Mouse (Mus musculus): ENCODE results near the gene Spindoc. TPM values are rescaled to one million over a fixed set of nuclear protein-coding genes. Genes with fewer than 3 reads are reported as not detected.

Spindoc gene
- 10 to 100 TPM; 25.2 to 29.4 TPM for total RNA-seq (2023)

DNA sequence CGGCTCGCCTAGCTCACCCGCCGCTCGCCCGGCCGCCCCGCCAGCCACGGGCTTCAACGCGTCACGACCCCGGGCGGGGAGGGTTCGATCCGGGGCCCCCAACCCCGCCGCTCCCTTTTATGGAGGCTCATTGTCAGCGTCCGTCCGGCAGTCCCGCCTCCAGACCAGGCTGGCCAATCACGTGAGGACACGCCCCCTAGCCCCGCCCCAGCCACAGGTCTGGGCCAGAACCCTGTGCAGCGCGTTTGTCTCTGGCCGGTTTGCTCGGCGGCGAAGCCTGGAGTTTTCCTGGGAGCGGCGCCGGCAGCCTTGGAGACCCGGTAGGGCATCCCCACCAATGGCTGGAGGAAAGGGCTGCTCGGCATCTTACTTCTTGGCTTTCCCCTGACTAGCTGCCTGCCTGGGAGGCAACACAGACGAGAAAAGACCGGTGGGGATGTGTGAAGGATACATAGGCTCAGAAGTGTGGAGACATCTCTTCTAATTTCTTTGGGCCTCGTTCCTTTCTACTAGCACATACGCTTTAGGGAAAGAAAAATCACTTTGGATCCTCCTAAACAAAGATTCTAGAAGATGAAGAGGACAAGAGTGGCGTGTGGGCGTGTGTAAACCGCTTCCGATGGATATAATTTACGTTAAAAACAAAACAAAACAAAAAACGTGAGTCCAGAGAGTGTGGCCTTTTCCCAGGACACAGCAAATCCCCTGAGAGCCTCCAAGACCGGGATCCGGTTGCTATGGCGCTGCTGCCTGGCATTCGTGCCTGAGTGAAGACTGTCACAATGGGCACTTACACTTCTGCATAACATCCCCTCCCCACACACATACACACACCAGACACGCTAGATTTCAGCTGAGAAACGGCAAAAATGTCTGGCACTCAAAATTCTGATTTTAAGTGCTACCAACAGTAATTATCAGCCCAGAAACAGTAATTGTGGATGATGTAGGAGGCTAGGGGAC, at the start of gene Spindoc:
Gene Spindoc (minus strand): TSS at position 92 of the 963 bp plus-strand sequence.

DNA sequence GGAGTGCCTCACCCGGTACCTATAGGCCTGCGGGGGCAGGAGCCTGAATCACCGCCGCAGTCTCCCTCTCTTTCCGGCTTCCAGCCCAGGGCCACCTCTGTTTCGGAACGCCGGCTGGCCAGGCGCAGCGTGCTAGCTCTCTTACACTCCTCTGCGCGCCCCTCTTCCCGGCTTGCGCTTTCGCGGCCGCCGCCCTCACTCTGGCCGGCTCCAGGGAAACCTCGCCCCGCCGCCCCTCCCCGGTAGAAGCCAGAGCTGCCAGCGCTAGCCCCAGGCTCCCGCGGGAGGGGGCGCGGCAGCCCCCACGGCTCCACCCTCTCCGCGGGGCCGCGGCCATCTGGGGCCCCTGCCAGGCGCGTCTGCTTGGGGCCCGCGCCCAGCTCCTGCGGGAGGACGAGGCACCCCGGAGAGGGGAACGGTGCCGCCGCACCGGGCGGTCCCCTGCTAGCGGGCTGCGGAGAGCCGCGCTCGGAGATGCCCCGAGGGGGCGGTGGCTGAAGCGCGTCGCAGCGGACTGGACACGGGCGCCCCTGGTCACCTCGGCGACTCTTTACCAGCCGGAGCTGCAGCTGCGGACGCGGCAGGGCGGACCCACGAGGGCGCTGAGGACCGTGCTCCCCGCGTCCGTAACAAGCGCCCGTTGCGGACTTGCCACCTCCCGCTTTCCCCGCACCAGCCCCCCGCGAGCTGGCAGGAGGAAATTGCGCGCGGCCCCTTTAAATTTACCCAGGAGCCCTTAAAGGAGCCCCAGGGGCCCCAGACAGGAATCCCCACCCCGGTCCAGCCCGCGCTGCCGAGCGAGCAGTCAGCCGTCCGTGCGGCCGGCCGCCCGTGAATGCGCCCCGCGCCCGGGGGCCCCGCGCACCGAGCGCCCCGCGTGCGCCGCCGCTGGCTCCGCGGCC, 34.3 kb upstream of the Spindoc start, which contains the start of gene 2700081O15Rik:
Gene 2700081O15Rik (plus strand): TSS at position 792 of the 902 bp plus-strand sequence.

DNA sequence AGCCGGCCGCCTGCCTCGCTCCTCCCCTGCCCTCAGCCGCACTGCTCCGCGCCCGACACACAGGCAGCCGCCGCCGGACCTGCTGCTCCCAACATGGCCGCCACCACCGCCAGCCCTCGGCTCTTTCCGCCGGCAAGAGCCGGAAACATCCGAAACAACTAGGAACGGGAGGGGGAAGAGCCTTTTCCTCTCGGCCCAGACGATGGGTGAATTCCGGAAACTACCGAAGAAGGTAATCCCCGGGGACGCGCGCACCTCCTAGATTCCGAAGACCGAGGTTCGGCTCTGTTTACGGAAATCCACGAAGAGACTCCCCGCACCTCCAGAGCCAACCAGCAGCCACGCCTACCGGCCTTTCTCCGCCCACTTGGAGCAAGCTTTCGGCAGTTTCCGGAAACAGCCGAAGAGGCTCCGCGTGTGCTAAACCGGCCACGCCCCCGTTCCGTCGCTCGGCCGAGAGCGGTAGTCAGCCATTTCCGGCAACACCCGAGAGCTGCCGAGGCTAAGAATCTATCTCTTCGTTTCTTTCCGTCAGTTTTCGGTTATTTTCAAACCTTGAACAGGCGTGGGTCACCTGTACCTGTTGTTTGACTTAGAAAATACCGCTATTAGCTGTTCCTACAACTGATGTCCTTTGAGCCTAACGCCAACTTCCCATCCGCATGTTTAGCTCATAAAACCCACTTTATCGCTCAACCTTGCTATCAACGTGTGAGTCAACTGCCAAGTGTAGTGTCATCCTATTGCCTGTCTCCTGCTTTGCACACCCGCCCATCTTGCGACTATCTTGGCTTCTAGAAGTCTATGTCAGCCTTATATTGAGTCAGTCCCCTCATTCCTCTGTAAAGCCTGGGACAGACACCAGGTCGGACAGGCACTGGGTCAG, 41.0 kb downstream of the Spindoc start, which contains the start of gene Mark2:
Gene Mark2 (minus strand): TSS at position 349 of the 886 bp plus-strand sequence.

Other genes with a start within 250 kb of the Spindoc start
- 100 to 1,000 TPM; 117 to 119 TPM for gene Otub1, start 176.7 kb downstream of the Spindoc start, total RNA-seq (2023)
- 100 to 1,000 TPM; 263 to 296 TPM for gene Cox8a, start 165.4 kb downstream of the Spindoc start, total RNA-seq (2023)
- gene Naa40, start 141.8 kb downstream of the Spindoc start, total RNA-seq (2023), result 10 to 100 TPM; 39.2 to 43.8 TPM
- 1 to 10 TPM; 1.5 to 1.7 TPM for gene Rcor2, start 115.7 kb downstream of the Spindoc start, total RNA-seq (2023)
- gene Mark2, start 41.1 kb downstream of the Spindoc start, total RNA-seq (2023), result 100 to 1,000 TPM; 255 to 274 TPM
- gene 2700081O15Rik, start 34.6 kb upstream of the Spindoc start, total RNA-seq (2023), result 1 to 10 TPM; 2.3 to 3.2 TPM
- gene Rtn3, start 100.3 kb upstream of the Spindoc start, total RNA-seq (2023), result 10 to 100 TPM; 51.8 to 56.5 TPM
- 10 to 100 TPM; 47.2 to 50.3 TPM for gene Atl3, start 111.0 kb upstream of the Spindoc start, total RNA-seq (2023)
- 10 to 100 TPM; 33.1 to 35.7 TPM for gene Pla2g16, start 174.5 kb upstream of the Spindoc start, total RNA-seq (2023)
- not detected for gene Lgals12, start 224.2 kb upstream of the Spindoc start, total RNA-seq (2023)
- gene Hrasls5, start 229.5 kb upstream of the Spindoc start, total RNA-seq (2023), result under 1 TPM in 1 of 2 experiments, not detected in 1; 0.56 TPM

All from T-cell, adult 66 days (primary cell).